Mouse (Mus musculus): ENCODE results near the gene Spag16. TPM values are rescaled to one million over a fixed set of nuclear protein-coding genes. Genes with fewer than 3 reads are reported as not detected.
A peak's percentile ranks its signal among the peaks of the same experiment; 100 is the strongest.

The Spag16 gene
- total RNA-seq, 2 experiments from 2014 or later = not detected

- no peak for DNase-seq (ENCODE audit: low spot score in 2 of 2)
Measured at GRCm38 (mm10) chr1:70082208-70082878, 255.6 kb downstream of the Spag16 start.

DNA sequence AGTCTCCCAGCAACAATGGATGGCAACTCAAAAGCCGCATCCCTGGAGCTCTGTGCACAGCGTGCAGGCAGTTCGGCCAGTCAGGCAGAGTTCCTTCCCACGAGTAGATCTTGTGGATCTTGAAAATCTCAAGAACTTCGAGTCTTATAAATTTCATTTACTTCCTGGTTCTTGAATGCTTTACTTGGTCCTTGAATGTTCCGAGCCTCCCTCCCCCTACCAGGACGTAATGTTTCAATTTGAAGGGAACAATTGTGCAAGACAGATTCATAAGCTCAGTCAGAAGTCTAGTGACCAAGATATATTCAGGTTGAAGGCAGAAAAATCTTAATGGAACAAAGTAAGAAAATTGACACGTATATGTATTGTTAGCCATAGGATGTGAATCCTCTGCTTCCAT, 277.9 kb downstream of the Spag16 start:
- no peak for DNase-seq (ENCODE audit: low spot score in 2 of 2)

DNA sequence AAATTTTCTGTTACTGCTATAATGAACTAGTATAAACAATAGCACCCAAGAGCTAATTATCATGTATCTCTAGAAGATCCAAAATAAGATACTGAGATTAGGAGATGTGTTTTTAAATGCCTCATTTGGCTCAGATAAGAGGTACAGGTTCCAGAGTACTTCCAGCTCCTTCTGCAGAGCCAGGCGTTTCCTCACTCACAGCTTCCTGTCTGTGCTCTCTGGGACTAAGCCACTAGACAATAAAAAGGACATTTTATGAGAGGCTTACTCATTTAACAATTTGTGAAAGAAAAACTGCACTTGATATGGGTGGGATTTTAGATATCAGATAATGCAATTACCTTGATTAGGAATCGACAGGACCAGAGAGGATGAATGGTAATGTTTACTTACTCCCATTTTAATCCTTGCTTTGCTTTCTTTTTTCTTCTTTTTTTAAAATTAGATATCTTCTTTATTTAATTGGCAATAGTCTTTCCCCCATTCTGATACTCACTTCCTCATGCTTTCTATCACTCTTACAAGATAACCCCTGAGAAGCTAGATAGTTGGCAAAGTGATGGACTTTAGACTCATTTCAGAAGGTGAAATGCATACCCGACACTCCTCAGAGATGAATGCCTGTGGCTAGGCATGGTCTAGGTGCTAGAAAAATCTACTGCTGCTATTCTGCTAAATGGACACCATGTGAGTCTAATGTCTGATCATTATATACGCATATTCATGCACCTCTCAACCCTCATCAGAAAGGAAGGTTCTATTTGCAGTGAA, 289.6 kb downstream of the Spag16 start:
- DNase-seq (ENCODE audit: low spot score in 2 of 2) = no peak

DNA sequence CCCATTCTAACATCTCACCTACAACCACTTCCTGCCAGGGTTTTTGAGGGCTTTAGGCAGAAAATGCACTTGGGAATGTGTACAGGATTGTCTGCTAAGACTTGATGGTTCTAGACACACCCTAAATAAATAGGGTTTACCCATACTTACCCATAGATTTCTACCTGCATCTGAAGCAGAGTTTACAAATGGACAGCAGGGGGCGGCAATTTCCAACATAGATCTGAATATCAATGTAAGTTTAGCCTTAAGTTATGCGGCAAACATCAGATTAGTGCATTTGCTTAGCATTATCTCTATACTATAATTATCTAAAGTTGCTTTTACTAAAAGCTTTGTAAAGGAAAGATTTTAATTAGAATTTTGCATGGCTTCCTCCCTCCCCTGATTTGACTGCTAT, 301.3 kb downstream of the Spag16 start:
- peak; percentile 5 to 20 for DNase-seq (ENCODE audit: low spot score in 2 of 2)

DNA sequence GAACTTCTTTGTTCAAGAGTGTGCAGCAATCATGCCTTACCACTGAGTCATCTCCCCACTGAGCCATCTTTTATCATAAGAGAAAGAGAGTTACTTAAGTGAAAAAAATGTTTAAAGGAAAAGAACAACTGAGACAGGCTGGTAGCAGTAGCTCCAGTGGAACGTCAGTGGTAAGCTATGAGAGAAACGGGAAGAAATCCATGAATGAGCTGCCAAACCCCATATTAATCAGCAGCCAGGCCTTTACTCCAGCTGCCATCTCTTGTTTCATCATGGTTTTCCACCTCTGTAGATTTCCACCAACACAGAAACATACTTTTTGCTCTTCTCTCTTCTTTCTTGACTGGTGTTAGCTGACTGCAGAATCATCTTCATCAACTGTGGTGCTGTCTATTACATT, 308.8 kb downstream of the Spag16 start:
- no peak for DNase-seq (ENCODE audit: low spot score in 2 of 2)

- DNase-seq (ENCODE audit: low spot score in 2 of 2) = no peak
Measured at GRCm38 (mm10) chr1:70165343-70166158, 338.8 kb downstream of the Spag16 start.

DNA sequence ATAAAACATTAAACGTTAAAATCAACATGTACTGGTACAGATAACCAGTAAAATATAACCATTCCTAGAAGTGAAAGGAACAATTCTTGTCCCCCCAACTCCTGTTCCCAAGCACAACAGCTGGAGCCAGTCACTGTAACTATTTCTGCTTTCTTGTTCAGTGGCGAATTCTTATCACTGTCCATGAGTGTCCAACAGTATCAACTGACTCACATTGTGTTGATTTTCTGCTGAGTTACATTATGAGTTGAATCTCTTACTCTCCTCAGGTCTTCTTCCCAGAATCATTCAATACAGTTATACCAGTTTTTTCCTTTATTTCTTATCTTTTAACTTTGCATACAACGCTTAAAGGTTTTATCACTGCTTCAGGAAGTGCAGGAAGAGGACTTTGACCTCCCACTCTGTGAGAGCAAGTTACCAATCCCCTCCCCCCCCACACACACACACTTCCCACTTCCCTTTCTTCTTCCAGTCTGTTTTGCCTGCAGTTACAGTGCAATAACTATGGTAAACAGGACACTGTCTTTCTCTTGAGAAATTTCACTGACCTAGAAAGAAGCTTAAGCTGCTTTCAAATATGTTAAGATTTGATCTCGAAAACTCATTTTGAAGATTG, 353.5 kb downstream of the Spag16 start:
- no peak for DNase-seq (ENCODE audit: low spot score in 2 of 2)

GRCm38 (mm10) chr1:70264815-70265214, 438.0 kb downstream of the Spag16 start:
- DNase-seq (ENCODE audit: low spot score in 2 of 2) = no peak

DNA sequence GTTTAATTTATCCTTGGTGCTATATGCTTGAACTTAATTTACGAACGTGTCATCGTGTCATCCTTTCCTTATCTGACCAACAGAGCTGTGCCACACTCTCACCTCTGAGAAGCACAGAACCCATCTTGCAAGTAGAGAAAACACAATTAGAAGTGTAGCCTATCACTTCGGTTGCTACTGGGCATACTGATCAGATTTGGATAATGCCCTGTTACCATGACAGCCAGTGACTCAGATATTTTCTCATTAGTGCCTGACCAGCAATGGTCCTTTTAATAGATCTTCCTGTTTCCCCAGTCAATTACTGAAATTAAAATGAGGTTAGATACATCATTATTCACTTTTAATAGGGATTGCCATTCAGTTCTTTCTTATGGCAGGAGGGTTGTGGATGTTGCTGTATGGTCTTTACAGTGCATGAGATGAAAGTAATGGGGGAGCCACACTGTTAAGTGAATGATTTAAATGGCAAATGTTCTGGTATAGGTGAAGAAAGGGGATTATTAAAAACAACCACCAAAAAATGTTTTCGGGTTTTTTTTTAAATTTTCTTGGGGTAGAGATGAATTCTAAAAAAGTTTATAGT, 439.2 kb downstream of the Spag16 start:
- DNase-seq (ENCODE audit: low spot score in 2 of 2) = no peak

DNA sequence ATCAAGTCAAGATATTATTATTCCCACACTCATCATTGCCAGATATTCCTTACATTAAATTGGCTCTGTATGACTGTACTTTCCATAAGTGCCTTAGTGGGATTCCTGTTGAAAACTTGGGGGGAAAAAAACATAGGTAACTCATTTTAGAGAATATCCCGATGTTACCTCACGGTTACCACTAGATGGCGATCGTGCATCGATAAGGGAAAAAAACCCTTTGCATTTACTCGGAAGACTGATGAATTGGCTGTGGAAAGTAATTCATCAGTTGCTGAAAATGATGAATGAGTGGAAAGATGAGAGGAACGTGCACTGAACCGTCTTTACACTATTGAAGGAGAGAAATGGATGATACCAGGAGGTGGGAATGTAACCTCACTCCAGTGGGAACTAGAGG, 443.4 kb downstream of the Spag16 start:
- DNase-seq (ENCODE audit: low spot score in 2 of 2) = peak in 1 of 2 experiments; percentile 13

DNA sequence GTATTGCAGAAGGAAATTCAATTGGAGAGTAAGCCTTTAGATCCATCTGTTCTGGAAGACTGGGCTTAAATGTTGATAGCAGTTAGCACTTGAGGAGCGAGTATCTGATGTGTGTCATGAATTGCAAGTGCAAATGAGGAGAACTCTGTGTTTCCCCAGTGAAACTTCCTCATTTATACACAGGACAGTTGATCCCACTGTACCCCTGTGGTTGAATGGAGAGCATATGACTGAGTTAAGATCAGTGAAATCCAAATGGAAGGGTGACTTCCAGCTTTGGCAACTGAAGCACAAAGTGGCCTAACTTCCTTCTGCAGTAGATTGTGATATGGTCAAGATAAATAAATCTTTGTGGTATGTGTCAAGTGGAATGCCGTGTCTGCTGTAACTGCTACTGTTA, 446.0 kb downstream of the Spag16 start:
- DNase-seq (ENCODE audit: low spot score in 2 of 2) = no peak

DNA sequence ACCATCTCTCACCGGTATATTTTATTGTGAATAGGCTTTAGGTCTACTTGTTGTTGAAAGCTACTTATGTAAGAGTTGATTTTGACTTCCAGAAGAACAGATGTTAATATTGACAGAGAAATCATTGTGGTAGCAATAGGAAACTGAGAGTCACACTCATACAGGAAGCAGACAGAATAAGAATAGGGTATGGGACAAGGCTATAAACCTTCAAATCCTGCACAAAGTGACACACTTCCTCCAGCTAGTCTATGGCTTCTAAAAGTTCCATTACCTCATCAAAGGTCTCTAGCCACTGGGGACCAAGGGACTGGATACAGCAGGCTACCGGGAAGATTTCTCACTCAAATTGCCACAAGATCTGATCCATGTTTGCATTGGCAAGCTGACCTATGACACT, 452.5 kb downstream of the Spag16 start:
- no peak for DNase-seq (ENCODE audit: low spot score in 2 of 2)

- no peak for DNase-seq (ENCODE audit: low spot score in 2 of 2)
Measured at GRCm38 (mm10) chr1:70283388-70283787, 456.6 kb downstream of the Spag16 start.

GRCm38 (mm10) chr1:70284140-70284539, 457.4 kb downstream of the Spag16 start:
- DNase-seq (ENCODE audit: low spot score in 2 of 2) = no peak

GRCm38 (mm10) chr1:70316128-70316765, 489.5 kb downstream of the Spag16 start:
- no peak for DNase-seq (ENCODE audit: low spot score in 2 of 2)

GRCm38 (mm10) chr1:70320951-70321350, 494.2 kb downstream of the Spag16 start:
- DNase-seq (ENCODE audit: low spot score in 2 of 2) = no peak

DNA sequence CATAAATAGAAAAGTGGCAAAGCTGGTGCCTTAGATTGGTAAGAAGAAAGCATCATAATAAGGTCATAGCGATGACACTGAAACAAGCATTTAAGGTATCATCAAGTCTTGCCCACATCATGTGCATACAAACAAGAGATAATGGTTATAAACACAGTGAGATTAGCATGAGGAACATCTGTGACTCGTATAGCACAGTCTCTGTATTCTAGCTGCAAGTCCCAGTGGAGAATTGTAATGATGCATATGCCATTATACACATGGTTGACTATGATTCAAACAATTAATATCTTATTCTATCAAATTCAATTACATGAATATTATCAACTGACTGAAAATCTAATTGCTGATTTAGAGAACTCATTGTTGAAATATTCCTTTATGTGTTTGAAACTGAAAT, 519.4 kb downstream of the Spag16 start:
- DNase-seq (ENCODE audit: low spot score in 2 of 2) = no peak

DNA sequence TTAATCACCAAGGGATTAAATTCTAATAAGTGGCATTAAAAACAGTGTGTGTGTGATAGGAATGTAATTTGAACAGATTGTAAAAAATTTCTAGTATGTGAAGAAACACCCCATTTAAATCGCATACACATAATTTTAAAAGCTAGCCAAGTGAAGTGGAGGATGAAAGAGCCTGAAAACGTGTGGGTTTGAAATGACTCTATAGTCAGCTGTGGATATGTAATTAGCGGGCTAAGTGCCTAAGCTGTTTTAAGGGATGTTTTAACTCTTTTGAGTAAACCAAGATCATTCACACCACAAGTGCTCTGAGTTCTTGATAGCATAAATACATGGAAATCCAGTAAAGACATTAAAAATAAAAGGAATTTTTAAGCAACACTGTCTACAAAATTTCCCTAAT, 524.6 kb downstream of the Spag16 start:
- DNase-seq (ENCODE audit: low spot score in 2 of 2) = no peak

GRCm38 (mm10) chr1:70354014-70354413, 527.2 kb downstream of the Spag16 start:
- no peak for DNase-seq (ENCODE audit: low spot score in 2 of 2)

DNA sequence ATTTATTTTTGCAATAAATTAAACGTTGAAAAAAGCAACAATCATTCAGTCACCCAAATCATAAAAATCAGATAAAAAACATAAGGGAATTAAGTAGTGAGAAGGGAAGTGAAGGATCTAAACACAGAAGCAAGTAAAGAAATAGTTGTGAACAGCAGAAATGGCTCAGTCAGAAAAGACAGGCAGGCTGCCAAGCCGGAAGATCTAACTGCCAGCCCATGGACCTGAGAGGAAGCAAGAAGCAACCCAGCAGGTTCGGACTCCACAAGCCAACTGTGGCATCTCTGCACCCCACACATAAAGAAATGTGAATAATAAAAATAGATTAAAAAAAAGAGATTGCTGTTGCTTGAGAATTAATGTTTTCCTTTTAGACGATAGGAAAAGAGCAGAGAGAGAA, 545.0 kb downstream of the Spag16 start:
- no peak for DNase-seq (ENCODE audit: low spot score in 2 of 2)

GRCm38 (mm10) chr1:70380096-70380495, 553.3 kb downstream of the Spag16 start:
- DNase-seq (ENCODE audit: low spot score in 2 of 2) = no peak
